In genomic region chr7:131551931-131552741, GRCm38 (mm10) we compare ENCODE assay signal across 18 mouse cellular contexts. TPM values are rescaled to one million over a fixed set of nuclear protein-coding genes. Genes with fewer than 3 reads are reported as not detected.
A peak's percentile ranks its signal among the peaks of the same experiment; 100 is the strongest.
DNase-seq lines count a peak whose midpoint lies in the region; ATAC-seq and TF ChIP-seq lines count a peak whose summit lies in the region.
"Had no signal": no experiment of that assay in that cellular context is flagged by ENCODE, and none has a peak within 500 bp of the region (broad histone marks: within the 10 kb centered on the region; RNA-seq: fewer than 3 reads in every experiment).

No protein-coding gene starts in this region.

- H3K9me3 ChIP-seq in forebrain, embryonic 11.5 days (ENCODE audit: control insufficient read depth, low read length) = no peaks in the 10 kb centered on the region
- H3K9me3 ChIP-seq in forebrain, embryonic 15.5 days = no peaks in the 10 kb centered on the region
- no peaks in the 10 kb centered on the region for H3K9me3 ChIP-seq in midbrain, embryonic 11.5 days (ENCODE audit: control insufficient read depth, low read length)
- no peaks in the 10 kb centered on the region for H3K9me3 ChIP-seq in midbrain, embryonic 13.5 days
- H3K9me3 ChIP-seq in neural tube, embryonic 12.5 days = no peaks in the 10 kb centered on the region
- H3K9me3 ChIP-seq: heart, embryonic 15.5 days had no signal

- H3K27me3 ChIP-seq in forebrain, embryonic 11.5 days (ENCODE audit: control insufficient read depth, insufficient read depth, low read length) = peaks cover 96% of the 10 kb centered on the region
- H3K27me3 ChIP-seq in forebrain, embryonic 15.5 days = peaks cover 97% of the 10 kb centered on the region
- peaks cover 99% of the 10 kb centered on the region for H3K27me3 ChIP-seq in midbrain, embryonic 11.5 days (ENCODE audit: control insufficient read depth, insufficient read depth, low read length)
- H3K27me3 ChIP-seq in midbrain, embryonic 13.5 days = peaks cover 99% of the 10 kb centered on the region
- H3K27me3 ChIP-seq in neural tube, embryonic 12.5 days (replicated peaks) = peaks cover 100% of the 10 kb centered on the region
- H3K27me3 ChIP-seq in cerebellum, adult 2 months (ENCODE audit: control insufficient read depth, insufficient read depth, low read length) = peaks cover 22% of the 10 kb centered on the region; the same call in 1 of the 2 replicates

- TF ChIP-seq CTCF in cerebellum, adult 2 months (IDR thresholded peaks at IDR 0.05; ENCODE audit: borderline replicate concordance, insufficient read depth, low read depth, low read length) = no peak

- no peak overlapping the region for H3K9ac ChIP-seq in forebrain, embryonic 11.5 days (ENCODE audit: low read length)
- H3K9ac ChIP-seq in forebrain, embryonic 15.5 days (replicated peaks) = no peak overlapping the region
- H3K9ac ChIP-seq in midbrain, embryonic 11.5 days (ENCODE audit: low read length) = no peak overlapping the region
- no peak overlapping the region for H3K9ac ChIP-seq in midbrain, embryonic 13.5 days (replicated peaks)
- H3K9ac ChIP-seq in neural tube, embryonic 12.5 days = 0 out of 2 replicates have a peak overlapping the region, but pooled peaks have one; percentile 3
- H3K9ac ChIP-seq: heart, embryonic 15.5 days; lung, embryonic 14.5 days had no signal

- TF ChIP-seq POLR2A in cerebellum, adult 2 months (IDR thresholded peaks at IDR 0.05; ENCODE audit: borderline replicate concordance, insufficient read depth, low read length) = no peak

- H3K4me1 ChIP-seq in forebrain, embryonic 11.5 days (replicated peaks; ENCODE audit: control insufficient read depth, insufficient read depth, low read length) = peaks cover 17% of the 10 kb centered on the region
- peaks cover 26% of the 10 kb centered on the region for H3K4me1 ChIP-seq in forebrain, embryonic 15.5 days
- peaks cover 26% of the 10 kb centered on the region for H3K4me1 ChIP-seq in midbrain, embryonic 11.5 days (ENCODE audit: control insufficient read depth, insufficient read depth, low read length)
- peaks cover 28% of the 10 kb centered on the region for H3K4me1 ChIP-seq in midbrain, embryonic 13.5 days (replicated peaks)
- peaks cover 32% of the 10 kb centered on the region for H3K4me1 ChIP-seq in neural tube, embryonic 12.5 days
- no peaks in the 10 kb centered on the region for H3K4me1 ChIP-seq in cerebellum, adult 2 months (ENCODE audit: control insufficient read depth, insufficient read depth, low read length)

- no peaks in the 10 kb centered on the region for H3K36me3 ChIP-seq in forebrain, embryonic 11.5 days (ENCODE audit: control insufficient read depth, insufficient read depth, low read length)
- H3K36me3 ChIP-seq in forebrain, embryonic 15.5 days = no peaks in the 10 kb centered on the region
- H3K36me3 ChIP-seq in midbrain, embryonic 11.5 days (ENCODE audit: control insufficient read depth, insufficient read depth, low read length) = no peaks in the 10 kb centered on the region
- no peaks in the 10 kb centered on the region for H3K36me3 ChIP-seq in midbrain, embryonic 13.5 days
- no peaks in the 10 kb centered on the region for H3K36me3 ChIP-seq in neural tube, embryonic 12.5 days
- H3K36me3 ChIP-seq: heart, embryonic 15.5 days had no signal

- no peak overlapping the region for H3K27ac ChIP-seq in forebrain, embryonic 11.5 days (ENCODE audit: low read depth, low read length)
- H3K27ac ChIP-seq in forebrain, embryonic 15.5 days (replicated peaks) = no peak overlapping the region
- no peak overlapping the region for H3K27ac ChIP-seq in midbrain, embryonic 11.5 days (ENCODE audit: low read depth, low read length)
- no peak overlapping the region for H3K27ac ChIP-seq in midbrain, embryonic 13.5 days
- no peak overlapping the region for H3K27ac ChIP-seq in neural tube, embryonic 12.5 days
- H3K27ac ChIP-seq in cerebellum, adult 2 months (ENCODE audit: insufficient read depth, low read length) = no peak overlapping the region
- H3K27ac ChIP-seq: gastrocnemius, adult 2 months; heart, embryonic 15.5 days; macrophage had no signal

- under 1% methylated on average over 42 of the region's 42 CpGs for WGBS in forebrain, embryonic 11.5 days
- WGBS in forebrain, embryonic 15.5 days = under 1% methylated on average over 42 of the region's 42 CpGs
- under 1% methylated on average over 42 of the region's 42 CpGs for WGBS in midbrain, embryonic 11.5 days
- whole genome bisulfite sequencing in midbrain, embryonic 13.5 days = 1% methylated on average over 42 of the region's 42 CpGs
- under 1% methylated on average over 42 of the region's 42 CpGs for WGBS in neural tube, embryonic 12.5 days
- 2% methylated on average over 42 of the region's 42 CpGs for WGBS in cerebellum, adult 2 months

- H3K4me3 ChIP-seq in forebrain, embryonic 11.5 days (ENCODE audit: low read depth, low read length) = no peak overlapping the region
- no peak overlapping the region for H3K4me3 ChIP-seq in forebrain, embryonic 15.5 days
- H3K4me3 ChIP-seq in midbrain, embryonic 11.5 days (ENCODE audit: low read depth, low read length) = no peak overlapping the region
- H3K4me3 ChIP-seq in midbrain, embryonic 13.5 days (replicated peaks) = no peak overlapping the region
- H3K4me3 ChIP-seq in neural tube, embryonic 12.5 days = no peak overlapping the region
- H3K4me3 ChIP-seq in cerebellum, adult 2 months (replicated peaks; ENCODE audit: insufficient read depth, low read depth, low read length) = no peak overlapping the region
- H3K4me3 ChIP-seq: gastrocnemius, adult 2 months; heart, embryonic 15.5 days had no signal

- DNase-seq in forebrain, embryonic 11.5 days (ENCODE audit: low spot score) = peak; percentile 63
- peak; percentile 95 for DNase-seq in midbrain, embryonic 11.5 days (ENCODE audit: low spot score, missing footprints)
- peak; percentile 64 for DNase-seq in embryo, embryonic 10.5 days (ENCODE audit: low spot score)
- DNase-seq in frontal cortex, postnatal 36 days (ENCODE audit: low spot score in 2 of 2) = no peak
- no peak for DNase-seq in cerebellum, adult 2 months
- DNase-seq: cerebellum, postnatal 25 days; gastrocnemius, adult 2 months; kidney, postnatal 10 days; lung, embryonic 14.5 days; right cerebral cortex, postnatal 25 days; thymus, adult 18-20 months had no signal

- no peak overlapping the region for H3K4me2 ChIP-seq in forebrain, embryonic 11.5 days (ENCODE audit: low read depth, low read length, severe bottlenecking)
- H3K4me2 ChIP-seq in forebrain, embryonic 15.5 days (replicated peaks) = no peak overlapping the region
- no peak overlapping the region for H3K4me2 ChIP-seq in midbrain, embryonic 11.5 days
- no peak overlapping the region for H3K4me2 ChIP-seq in midbrain, embryonic 13.5 days (replicated peaks)
- H3K4me2 ChIP-seq in neural tube, embryonic 12.5 days (replicated peaks) = peak overlapping the region; percentile 12
- H3K4me2 ChIP-seq: heart, embryonic 15.5 days; liver, embryonic 11.5 days; lung, embryonic 14.5 days had no signal

- ATAC-seq in forebrain, embryonic 11.5 days (replicated peaks; ENCODE audit: low FRiP score) = no peak
- no peak for ATAC-seq in forebrain, embryonic 15.5 days (replicated peaks)
- ATAC-seq in midbrain, embryonic 11.5 days (ENCODE audit: low FRiP score) = no peak
- no peak for ATAC-seq in midbrain, embryonic 13.5 days
- no peak for ATAC-seq in neural tube, embryonic 12.5 days (ENCODE audit: low FRiP score, low read depth)
- ATAC-seq: forebrain, embryonic 16.5 days had no signal

RNA-seq across cellular contexts. Expression of gene Hmx2, which starts 3.6 kb away (rescaled TPM):
- polyA plus RNA-seq in forebrain, embryonic 11.5 days (2014; fragmentation: Nextera tagmentation; extraction: Ambion mirVana) = 0.61 and 0.68 TPM in 2 replicates
- 0.93 and 1.1 TPM in 2 replicates for polyA plus RNA-seq in forebrain, embryonic 15.5 days (2015; fragmentation: Nextera tagmentation; extraction: Ambion mirVana)
- polyA plus RNA-seq in midbrain, embryonic 11.5 days (2014; fragmentation: Nextera tagmentation; extraction: Ambion mirVana) = 0.10 and 0.19 TPM in 2 replicates
- 1.4 and 1.6 TPM in 2 replicates for polyA plus RNA-seq in midbrain, embryonic 13.5 days (2015; fragmentation: Nextera tagmentation; extraction: Ambion mirVana)
- 2.6 and 2.7 TPM in 2 replicates for polyA plus RNA-seq in neural tube, embryonic 12.5 days (2016; fragmentation: Nextera tagmentation; extraction: Ambion mirVana)
- polyA plus RNA-seq in cerebellum, adult 2 months (2012; rRNA removed) = 0.06 TPM in 1 of 2 replicates, not detected in the other
- polyA plus RNA-seq: heart, embryonic 15.5 days; liver, embryonic 11.5 days; lung, embryonic 14.5 days; macrophage had no signal

RNA-seq across cellular contexts. Expression of gene Bub3, which starts 7.9 kb away (rescaled TPM):
- 256 and 281 TPM in 2 replicates for polyA plus RNA-seq in forebrain, embryonic 11.5 days (2014; fragmentation: Nextera tagmentation; extraction: Ambion mirVana)
- polyA plus RNA-seq in forebrain, embryonic 15.5 days (2015; fragmentation: Nextera tagmentation; extraction: Ambion mirVana) = 190 and 192 TPM in 2 replicates
- 275 and 279 TPM in 2 replicates for polyA plus RNA-seq in midbrain, embryonic 11.5 days (2014; fragmentation: Nextera tagmentation; extraction: Ambion mirVana)
- polyA plus RNA-seq in midbrain, embryonic 13.5 days (2015; fragmentation: Nextera tagmentation; extraction: Ambion mirVana) = 206 and 224 TPM in 2 replicates
- 212 and 219 TPM in 2 replicates for polyA plus RNA-seq in neural tube, embryonic 12.5 days (2016; fragmentation: Nextera tagmentation; extraction: Ambion mirVana)
- polyA plus RNA-seq in cerebellum, adult 2 months (2012; rRNA removed) = 105 and 108 TPM in 2 replicates

RNA-seq across cellular contexts. Expression of gene Hmx3, which starts 9.5 kb away (rescaled TPM):
- polyA plus RNA-seq in forebrain, embryonic 11.5 days (2014; fragmentation: Nextera tagmentation; extraction: Ambion mirVana) = 0.29 and 0.31 TPM in 2 replicates
- polyA plus RNA-seq in forebrain, embryonic 15.5 days (2015; fragmentation: Nextera tagmentation; extraction: Ambion mirVana) = 0.20 and 0.92 TPM in 2 replicates
- polyA plus RNA-seq in midbrain, embryonic 11.5 days (2014; fragmentation: Nextera tagmentation; extraction: Ambion mirVana) = 0.18 TPM in 1 of 2 replicates, not detected in the other
- polyA plus RNA-seq in midbrain, embryonic 13.5 days (2015; fragmentation: Nextera tagmentation; extraction: Ambion mirVana) = 0.50 and 0.99 TPM in 2 replicates
- 1.7 and 2.2 TPM in 2 replicates for polyA plus RNA-seq in neural tube, embryonic 12.5 days (2016; fragmentation: Nextera tagmentation; extraction: Ambion mirVana)
- 0.32 and 0.43 TPM in 2 replicates for polyA plus RNA-seq in cerebellum, adult 2 months (2012; rRNA removed)
- polyA plus RNA-seq: heart, embryonic 15.5 days; liver, embryonic 11.5 days; lung, embryonic 14.5 days; macrophage had no signal

Comparison
In these comparisons a context has a peak if more than half of its experiments do, and no peak if none do; other contexts are left out.
1. DNase-seq: peak in forebrain, embryonic 11.5 days (single experiment), midbrain, embryonic 11.5 days (single experiment) and embryo, embryonic 10.5 days (single experiment); none in frontal cortex, postnatal 36 days (0 of 2) and cerebellum, adult 2 months (0 of 2).